Mouse (Mus musculus) ovary, adult 18-20 months (tissue): ENCODE measurements around the gene Slfn2.
A peak's percentile ranks its signal among the peaks of the same experiment; 100 is the strongest.

Source experiments
- DNase-seq: peaks from one replicate; pipeline ENCODE4 v3.0.0; 2022; ENCODE audit warnings: low spot score, mixed read lengths

Gene Slfn2

DNA sequence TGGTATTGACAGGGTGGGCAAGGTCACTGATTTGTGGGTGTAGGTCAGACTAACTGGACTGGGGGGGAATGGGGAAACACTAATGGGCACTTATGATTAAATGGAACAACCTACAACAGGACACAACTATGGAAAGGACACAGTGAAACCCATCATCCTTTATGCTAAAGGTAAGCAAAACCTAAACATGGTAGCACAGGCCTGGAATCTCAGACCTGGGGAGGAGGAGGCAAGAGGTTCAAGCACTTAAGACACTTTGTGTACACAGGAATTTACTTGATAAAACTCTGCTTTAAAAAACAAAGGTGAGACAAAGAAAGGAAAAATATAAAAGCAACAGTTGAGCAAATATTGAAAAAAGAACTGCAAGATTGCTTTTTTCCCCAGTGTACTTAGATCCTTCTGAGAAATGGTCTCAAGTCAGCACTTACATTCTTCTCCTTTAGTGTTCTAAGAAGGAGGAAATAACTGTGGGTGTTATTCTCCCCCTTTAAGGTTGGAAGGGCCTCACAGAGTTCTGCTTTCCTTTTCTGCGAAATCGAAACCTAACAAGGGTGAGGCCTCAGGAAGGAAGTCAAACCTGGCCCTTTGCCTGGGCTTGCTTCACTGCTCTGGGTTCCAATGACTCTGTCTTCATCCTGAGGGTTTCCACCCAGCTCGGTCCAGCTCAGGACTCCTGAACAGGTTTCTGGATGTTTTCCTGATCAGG lies 13.0 kb downstream of the Slfn2 start:
- DNase-seq: peak; percentile 24

GRCm38 (mm10) chr11:83078423-83079140 lies 13.7 kb downstream of the Slfn2 start:
- no peak for DNase-seq

DNA sequence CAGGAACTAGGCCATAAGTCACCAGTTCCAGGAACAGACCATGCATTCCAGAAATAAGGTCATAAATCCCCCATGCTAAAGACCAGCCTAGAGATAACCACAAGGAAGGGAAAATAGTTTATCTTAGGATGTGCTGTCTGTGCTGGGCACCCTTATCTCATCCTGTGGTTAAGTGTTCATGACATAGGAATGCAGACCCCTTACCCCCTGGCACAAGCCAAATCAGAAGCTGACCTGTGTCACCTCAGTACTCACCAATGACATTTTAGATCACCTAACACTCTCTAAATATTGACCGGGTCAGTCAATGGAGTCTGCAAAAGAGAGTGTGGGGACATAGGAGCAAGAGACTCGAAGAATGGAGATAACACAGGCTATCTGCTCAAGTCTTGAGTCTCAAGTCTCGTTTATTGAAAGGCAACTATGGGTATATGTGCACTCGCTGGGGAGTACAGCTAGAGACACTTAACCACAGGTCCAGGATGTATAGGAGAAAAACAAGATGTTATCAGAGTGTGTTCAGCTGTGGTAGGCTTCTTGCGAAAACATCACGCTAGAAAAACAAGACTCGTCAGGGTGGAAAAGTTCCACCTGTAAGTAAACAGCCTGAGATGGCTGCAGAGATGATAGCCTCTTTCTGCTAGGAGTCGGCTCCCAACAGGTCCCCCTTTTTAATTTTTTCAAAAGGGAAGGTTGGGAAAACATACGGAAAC lies 14.7 kb downstream of the Slfn2 start:
- no peak for DNase-seq

- DNase-seq: no peak
These were observed 18.0 kb downstream of the Slfn2 start for GRCm38 (mm10) chr11:83082741-83083473.

DNA sequence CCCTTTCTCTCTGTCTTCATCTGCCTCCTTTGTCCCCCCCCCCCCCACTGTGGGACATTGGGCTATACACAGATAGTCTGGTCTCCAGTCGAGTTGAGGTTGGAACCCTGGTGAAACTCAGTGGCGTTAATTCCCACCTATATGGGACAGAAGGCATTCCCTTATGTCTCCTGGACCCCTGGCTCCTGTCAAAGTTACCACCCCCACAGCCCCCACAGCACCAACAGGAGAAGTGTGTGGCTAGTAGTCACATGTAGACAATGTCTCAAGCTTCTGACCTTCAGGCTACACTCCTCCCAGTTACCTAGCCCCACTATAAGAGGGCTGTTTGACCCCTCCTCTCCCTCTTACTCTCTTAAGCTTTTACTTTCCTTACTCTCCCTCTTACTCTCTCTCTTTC lies 19.2 kb downstream of the Slfn2 start:
- no peak for DNase-seq

GRCm38 (mm10) chr11:83084761-83085160 lies 19.8 kb downstream of the Slfn2 start:
- no peak for DNase-seq

DNA sequence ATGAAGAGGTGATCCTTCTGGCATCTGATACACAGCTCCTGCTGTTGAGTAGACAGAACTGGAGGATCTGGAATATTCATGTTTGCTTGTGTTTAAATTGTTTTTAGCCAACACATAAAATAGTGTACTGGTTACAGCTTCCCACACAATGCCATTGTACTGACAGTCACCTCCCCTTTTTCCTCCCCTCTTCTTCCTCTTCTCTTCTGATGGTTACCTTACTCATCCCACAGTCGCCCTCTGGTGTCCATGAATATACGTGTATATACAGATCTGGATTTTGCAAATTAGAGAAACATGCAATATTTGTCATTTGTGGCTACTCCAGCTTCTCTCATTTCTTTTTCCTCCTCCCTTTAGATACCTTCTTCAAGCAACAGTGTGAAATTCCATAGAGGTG lies 50.2 kb downstream of the Slfn2 start:
- DNase-seq: no peak

GRCm38 (mm10) chr11:83116597-83117227 lies 51.8 kb downstream of the Slfn2 start, which contains the start of gene Slfn1:
Slfn1 (plus strand) TSS chr11:83116849.
- no peak for DNase-seq

DNA sequence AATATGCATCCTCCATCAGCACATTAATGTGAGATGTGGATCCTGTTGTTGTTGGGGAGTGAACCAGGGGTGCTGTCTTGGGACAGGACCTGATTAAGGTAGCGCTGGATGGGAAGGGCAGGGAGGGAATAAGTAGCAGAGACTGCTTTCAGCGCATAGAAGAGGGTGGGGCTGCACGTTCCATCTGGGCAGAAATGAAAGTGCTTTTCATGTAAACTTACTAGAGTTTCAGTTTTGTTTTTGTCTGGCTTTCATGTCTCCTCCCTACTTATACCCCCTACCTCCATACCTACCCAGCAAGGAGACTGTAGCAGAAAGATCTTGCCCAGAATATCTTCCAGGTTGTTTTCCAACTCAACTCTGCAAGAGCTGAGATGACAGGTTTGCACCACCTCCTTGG lies 53.1 kb downstream of the Slfn2 start:
- DNase-seq: no peak
